Mouse (Mus musculus) frontal cortex, postnatal 36 days (tissue): ENCODE measurements around the gene Btf3l4.

Experiments used
- DNase-seq, 2 experiments: peaks; one replicate each; pipeline ENCODE4 v3.0.0; 2022; ENCODE audit warnings: low spot score in 2 of 2

The Btf3l4 gene

DNA sequence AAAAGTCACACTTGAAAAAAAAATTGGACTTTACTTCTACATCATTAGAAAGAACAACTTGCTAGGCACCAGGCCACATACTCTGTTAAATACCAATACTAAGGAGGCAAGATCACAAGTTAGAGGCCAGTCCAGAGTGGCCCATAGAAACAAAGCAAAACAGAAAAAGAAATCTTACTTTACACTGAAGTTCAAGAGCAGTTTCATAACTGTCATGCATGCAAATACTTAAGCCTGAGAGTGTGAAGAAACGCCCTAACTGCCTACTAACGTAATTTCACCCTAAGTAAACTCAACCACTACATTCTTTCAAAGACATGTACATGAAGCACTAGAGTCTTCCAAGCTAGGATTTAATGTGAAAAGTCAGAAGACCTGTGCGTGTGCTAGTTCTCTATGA, 7.7 kb downstream of the Btf3l4 start:
- DNase-seq = no peak

DNA sequence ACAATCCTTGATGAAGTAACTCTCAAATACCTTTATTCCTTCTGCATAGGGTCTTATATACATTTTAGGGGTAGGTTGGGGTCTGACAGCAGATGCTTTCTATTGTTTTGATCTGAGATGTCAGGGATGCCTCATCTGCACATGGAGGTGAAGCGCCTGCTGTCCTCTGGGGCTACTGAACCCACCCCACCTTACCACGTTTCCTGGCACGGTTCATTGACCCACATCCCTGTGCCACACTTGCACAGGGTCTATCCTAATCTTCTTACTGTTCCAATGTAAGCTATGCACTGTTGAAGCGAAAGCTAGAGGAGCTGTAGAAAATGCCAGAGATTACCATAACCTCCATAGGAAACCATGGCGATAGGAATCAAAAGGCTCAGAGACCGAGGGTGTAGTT, 21.9 kb downstream of the Btf3l4 start:
- no peak for DNase-seq

DNA sequence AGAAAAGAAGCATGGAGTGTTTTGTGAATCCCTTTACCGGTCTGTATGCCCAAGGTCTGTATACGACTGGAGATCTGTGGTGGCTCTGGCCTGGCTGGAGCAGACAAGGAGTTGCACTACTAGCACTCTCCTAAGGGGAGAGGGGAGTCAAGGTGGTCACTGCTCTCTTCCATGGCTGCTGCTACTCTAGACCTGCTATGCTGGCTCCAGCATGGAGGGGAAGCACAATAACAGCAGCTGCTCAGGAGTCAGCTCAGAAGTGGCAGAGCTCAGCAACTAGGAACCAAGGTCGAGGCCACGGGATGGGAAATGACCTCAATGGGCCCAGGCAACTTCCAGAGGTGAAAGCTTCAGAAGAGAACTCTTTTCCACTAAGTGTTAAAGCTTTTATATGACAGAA, 22.3 kb downstream of the Btf3l4 start:
- DNase-seq = no peak

DNA sequence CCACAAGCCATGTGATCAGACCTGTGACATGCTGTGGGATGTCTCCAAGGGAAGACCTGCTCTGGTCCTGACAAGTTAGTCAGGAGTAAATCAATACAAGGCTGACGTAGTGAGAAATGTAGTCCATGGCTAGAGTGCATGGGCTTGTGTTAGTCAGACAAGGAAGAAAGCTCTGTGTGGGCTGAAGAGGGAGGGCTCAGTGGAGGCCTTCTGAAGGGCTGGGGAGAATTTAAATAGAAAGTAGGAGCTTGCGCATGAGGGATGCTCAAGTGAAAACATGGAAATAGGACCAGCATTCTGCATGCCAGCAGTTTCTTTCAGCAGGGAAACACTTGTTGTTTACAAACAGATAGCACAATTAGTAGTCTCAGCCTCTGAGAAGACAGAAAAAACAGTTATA, 29.9 kb downstream of the Btf3l4 start:
- DNase-seq = no peak

DNA sequence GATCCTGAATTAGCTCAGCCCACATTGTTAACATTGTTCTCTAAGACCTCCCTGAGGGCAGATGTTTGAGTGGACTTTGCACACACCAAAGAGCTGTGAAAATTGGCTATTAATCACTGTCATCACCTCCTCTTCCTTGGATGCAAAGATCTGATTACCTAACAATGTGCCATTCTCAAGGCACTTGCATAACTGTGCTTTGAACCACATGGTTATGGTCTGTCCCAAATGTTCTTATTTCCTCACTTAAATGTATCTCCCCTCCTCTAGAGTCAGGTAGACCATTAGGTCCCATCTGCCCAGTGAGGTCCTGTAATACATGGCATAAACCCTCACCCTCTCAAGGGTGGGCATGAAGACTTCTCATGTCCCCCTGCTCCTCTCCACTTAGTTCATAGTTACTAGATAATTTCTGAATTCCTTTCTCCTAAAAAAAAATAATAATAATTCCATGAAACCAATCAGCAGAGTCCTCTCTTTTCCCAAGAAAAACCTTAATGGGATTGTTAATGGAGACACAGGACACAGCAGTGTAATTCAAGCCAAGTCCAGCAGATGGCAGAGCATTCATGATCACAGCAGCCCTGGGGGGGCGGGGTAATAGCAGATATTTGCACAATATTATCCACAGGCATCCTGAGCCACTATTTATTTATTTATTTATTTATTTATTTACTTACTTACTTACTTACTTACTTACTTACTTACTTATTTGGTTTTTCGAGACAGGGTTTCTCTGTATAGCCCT, 35.2 kb downstream of the Btf3l4 start:
- DNase-seq = peak in 1 of 2 experiments; percentile 68

DNA sequence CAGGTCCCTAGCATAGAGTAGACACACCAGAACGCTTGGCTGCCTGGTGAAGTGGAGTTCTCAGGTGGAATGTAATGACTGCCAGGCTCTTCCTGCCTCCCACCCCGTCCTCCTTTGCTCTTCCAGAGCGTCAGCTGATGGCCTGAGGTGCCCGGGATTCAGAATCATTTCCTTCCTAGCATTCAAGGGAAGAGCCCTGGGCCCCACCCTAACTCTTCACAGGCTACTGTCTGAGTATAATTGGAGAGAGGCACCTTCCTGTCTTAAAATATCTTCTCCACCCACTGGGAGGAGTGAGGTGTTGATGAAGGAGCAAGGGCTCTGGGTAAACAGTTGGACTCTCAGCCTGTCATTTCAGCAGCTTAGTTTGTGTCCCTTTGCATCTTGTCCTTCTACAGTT, 36.7 kb downstream of the Btf3l4 start:
- DNase-seq = no peak

DNA sequence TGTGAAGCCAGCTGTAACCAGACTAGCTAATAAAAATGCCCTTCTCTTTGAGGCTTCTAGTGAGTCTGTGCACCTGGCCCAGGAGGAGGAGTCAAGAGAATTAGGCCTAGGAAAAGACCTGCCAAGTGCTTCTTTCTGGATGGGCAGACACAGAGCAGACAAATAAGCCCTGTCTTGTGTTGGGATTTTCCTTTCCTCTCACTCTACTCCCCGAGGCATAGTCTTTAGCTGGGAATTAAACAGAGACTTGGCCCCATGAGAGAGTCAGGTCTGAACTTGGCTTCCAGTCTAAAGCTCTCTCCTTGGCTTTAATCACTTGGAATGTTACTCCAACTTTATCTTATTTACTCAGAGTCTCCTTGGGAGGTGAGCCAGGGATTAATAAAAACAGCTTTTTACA, 39.5 kb downstream of the Btf3l4 start:
- no peak for DNase-seq

DNA sequence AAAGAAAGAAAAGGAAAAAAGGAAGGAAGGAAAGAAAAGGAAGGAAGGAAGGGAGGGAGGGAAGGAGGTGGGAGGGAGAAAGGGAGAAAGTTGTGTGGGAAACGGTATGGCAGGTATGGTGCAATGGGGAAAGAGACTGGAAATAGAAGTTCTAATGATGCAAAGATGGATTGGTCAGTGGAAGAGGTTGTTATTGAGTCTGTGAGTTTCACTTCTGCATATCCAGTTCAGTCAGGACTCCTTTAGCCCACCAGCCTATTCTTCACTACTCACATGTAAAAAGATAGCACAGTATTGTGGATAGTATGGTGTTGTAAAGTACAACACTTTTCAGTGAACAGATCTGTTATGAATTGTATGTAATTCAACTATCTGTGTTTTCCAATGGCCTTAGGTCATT, 42.9 kb downstream of the Btf3l4 start:
- no peak for DNase-seq

DNA sequence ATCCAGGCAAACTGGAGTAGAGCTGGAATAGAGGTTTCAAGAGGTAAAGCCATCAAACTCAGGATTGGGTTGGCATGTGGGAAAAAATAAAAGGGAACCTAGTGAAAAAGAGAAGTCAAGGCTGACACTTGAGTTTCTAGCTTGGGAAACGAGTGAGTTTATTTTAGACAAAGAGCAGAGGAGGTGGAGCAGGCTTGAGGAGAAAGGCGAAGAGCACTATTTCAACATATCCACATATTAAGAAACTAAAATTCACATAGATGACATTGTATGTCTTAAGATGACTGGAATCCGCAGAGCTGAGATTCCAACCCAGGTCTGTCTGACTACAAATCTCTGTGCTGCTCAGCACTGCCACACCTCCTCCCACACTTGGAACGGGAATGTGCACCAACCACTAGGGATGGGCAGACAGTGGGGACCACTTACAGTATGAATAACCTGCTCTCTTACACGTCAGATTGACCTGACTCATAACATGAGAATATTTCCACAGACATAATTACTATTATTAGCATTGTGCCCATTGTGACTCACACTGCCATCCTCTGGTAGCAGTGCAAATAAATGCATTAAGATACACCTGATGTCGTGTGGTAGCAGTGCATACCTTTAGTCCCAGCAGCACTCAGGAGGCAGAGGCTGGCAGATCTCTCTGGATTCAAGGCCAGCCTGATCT, 44.0 kb downstream of the Btf3l4 start:
- DNase-seq = no peak

DNA sequence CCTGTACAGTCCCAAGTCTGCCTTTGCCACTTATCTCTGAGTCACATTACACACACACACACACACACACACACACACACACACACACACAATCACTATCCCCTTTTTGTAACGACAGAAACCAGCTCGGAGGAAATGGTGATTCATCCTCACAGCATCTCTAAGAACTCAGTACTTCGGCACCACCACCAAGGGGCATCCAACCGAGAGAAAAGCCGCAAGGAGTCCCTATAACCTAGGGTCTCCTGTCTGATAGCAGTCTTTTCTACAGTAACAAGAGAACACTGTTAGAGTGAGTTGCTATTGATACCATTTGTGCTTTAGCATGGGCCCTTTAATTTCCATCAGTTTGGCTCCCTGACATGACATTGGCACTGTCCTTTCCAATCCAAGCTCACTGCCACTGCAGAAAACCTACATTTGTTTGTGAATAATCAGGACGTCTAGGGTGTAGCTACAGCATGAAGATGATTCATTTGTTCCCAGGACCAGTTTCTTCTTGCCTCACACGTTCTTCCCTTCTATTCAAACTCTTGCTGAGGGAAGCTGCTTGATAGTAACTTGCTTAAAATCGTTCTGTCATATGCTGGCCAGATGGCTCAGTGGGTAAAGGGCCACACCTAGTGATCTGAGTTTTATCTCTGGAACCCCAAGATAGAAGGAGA, 50.9 kb downstream of the Btf3l4 start:
- peak; percentile 37 to 43 for DNase-seq

DNA sequence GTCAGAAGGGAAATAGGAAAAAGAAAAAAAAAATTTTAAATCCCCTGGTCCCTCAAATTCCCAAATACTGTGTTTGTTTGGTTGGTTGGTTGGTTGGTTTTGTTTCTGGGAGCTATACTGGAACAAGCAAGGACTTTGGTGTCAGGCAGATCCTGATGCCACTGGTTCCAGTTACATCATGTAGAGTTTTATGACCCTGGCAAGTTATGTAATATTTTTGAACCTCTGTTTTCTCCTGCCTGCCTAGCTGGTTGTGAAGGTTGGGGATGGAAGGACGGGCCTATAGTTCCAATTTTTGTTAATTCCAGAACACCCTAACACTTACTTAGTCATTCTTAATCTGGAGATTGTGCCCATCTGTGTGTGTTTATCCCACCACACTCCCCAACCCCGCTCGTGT, 51.8 kb downstream of the Btf3l4 start:
- peak; percentile 17 to 18 for DNase-seq

DNA sequence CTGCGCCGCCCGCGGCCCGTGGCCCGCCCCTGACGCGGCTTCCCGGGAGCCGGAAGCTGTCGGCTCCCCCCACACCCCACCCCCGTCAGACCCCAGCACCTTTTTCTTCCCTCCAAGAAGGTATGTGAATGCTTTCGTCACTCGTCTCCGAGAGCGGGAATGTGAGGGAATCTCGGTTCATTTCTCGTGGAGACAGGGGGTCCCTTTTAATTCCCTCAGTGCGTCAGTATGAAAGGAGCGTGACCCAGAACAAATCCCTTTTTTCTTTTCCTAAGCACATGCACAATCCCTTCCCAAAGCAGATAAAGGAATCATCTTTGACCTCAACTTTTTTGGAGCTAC, 52.6 kb downstream of the Btf3l4 start:
- DNase-seq = no peak

DNA sequence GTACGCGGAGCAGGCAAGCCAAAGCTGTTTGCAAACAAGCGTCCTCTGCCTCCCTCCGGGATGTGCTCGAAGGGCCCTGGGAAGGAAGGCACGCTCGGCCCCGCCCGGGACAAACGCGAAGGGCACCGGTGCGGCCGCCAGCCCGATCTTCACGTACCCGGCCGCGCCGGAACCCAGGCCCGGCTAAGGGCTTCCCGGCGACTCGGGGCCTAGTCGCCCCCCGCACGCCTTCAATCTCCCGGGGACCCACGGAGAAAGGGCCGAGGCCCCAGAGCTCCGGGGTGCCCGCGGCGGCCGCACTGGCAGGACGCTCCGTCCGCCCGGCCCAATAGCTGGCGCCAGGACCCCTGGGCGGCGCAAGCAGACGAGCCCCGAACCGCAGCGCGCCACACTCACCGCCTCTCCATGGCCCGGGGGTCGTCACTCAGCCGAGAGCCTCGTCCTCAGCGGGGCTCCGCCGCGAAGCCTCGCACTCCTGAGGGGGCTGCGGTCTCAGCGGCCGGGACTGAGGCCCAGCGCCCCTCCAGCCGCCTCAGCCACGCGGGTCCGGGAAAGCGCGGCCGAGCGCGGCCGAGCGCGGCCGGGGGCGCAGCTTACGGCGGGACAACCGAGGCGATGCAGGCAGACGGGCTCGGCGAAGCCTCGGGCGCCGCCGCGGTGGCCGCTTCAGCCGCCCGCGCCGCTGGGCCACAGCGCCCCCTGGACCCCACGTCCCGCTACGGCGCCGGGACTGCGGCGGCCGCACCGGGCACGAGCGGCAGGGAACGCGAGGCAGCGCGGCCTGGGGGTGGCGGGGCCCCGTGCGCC, 53.2 kb downstream of the Btf3l4 start, which contains the start of gene Zfyve9:
Zfyve9 (minus strand) TSS at position 742 of the 807 bp plus-strand sequence.
- DNase-seq = peak; percentile 72 to 76

DNA sequence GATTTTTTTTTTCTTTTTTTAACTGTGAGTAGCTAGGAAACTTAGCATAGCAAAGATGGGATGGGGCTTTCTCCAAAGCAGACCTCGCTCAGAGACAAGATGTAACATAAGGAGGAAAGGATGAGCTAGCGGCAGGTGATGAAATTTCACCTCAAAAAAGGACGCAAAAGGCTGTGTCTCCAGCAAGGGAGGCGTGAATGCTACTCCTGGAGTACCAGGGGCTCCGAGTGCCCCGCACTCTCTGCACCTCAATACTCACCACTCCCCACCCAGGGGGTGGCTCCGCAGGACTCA, 53.7 kb downstream of the Btf3l4 start:
- no peak for DNase-seq

DNA sequence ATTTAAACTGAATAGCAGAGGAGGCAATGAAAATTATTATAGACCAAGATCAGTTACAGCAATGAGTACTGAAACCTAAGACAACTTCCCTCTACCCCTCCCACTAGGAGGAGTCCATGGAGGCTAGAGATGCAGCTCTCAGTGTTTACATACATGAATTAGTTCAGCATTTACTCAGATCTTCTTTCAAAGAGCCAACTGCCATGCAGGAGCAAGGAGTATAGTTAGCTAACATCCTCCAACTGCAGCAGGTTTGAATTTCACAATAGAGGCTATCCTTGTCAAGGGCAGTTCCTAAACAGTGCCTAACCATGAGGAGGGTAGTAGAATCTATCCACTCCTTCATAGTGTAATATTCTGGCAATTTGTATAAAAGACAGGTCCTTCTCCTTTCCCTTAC, 64.9 kb downstream of the Btf3l4 start:
- no peak for DNase-seq
